Mouse (Mus musculus): ENCODE measurements around the gene Cadm4. TPM values are rescaled to one million over a fixed set of nuclear protein-coding genes. Genes with fewer than 3 reads are reported as not detected.
A peak's percentile ranks its signal among the peaks of the same experiment; 100 is the strongest.

Cadm4 gene
- polyA plus RNA-seq, 1 experiment from 2014 or later, result 1.2 TPM

DNA sequence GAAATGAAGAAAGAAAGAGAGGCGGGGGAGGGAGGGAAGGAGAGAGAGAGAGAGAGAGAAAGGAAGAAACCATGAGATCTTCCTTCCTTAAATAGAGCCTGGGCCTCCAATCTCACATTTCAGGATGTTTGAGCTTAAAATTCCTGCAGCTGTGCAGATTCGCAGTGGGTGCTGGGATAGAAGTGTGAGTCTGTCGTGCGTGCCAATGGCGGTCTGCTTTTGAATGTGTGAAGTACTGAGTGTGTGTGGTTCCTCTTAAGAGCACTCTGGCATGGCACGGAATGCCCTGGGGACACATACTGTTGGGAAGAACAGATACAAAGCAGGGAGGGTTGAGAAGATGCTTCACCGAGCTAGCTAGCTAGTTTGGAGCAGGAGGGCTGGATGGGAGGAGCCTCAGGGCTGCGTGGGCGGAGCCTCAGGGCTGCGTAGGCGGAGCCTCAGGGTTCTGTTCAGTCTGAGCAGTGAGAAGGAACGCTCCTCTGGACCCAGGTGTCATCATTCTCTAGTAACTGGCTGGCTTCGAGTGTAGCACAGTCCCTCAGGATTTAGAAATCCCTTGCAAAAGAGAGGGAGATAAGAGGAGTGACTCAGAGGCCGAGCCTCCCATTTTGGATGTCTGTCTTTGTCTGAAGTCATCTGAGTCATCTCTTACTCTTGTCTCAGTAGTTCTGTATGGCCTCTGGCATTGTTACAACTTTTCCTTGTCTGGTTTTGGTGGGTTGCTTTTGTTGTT is 32.9 kb upstream of the Cadm4 start:
- no peaks in the 10 kb centered on the region for H3K27me3 ChIP-seq (ENCODE audit: control insufficient read depth, insufficient read depth, low read length)
- no peak overlapping the region for H3K4me2 ChIP-seq (ENCODE audit: low read depth, low read length)
- no peaks in the 10 kb centered on the region for H3K36me3 ChIP-seq (ENCODE audit: control insufficient read depth, insufficient read depth)
- no peak overlapping the region for H3K27ac ChIP-seq (ENCODE audit: low read length)
- no peak overlapping the region for H3K9ac ChIP-seq (ENCODE audit: low read length)
- no peaks in the 10 kb centered on the region for H3K9me3 ChIP-seq (replicated peaks; ENCODE audit: control insufficient read depth, low read length)
- no peaks in the 10 kb centered on the region for H3K4me1 ChIP-seq (ENCODE audit: control insufficient read depth, insufficient read depth, low read length)
- H3K4me3 ChIP-seq (ENCODE audit: low read length), result no peak overlapping the region
- WGBS, result 47% methylated on average over 14 of the region's 14 CpGs
- no peak for ATAC-seq (replicated peaks; ENCODE audit: extremely low read depth, insufficient read depth, low FRiP score)

DNA sequence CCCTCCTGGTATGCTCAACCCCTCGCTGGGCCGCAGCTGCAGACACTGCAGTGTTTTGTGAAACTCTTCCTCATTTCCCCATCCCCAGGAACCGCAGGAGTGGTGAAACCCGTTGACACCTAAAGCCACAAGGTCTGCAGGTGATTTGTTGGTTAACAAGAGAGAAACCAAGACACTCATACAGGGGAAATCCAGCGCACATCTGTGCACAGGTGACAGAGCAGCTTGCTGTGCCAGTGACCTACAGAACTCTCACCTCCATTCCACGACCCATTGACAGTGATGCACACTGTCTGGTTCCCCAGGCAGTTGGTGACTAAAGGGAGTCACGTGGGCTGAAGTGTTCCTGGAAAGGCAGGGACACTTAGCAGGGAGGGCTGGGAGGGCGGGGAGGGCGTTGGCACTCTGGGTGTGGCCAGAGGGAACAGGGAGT is 31.2 kb upstream of the Cadm4 start:
- H3K9me3 ChIP-seq (replicated peaks; ENCODE audit: control insufficient read depth, low read length), result no peaks in the 10 kb centered on the region
- no peaks in the 10 kb centered on the region for H3K27me3 ChIP-seq (ENCODE audit: control insufficient read depth, insufficient read depth, low read length)
- ATAC-seq (replicated peaks; ENCODE audit: extremely low read depth, insufficient read depth, low FRiP score), result no peak
- no peak overlapping the region for H3K27ac ChIP-seq (ENCODE audit: low read length)
- H3K4me2 ChIP-seq (ENCODE audit: low read depth, low read length), result no peak overlapping the region
- WGBS, result 47% methylated on average over 9 of the region's 9 CpGs
- H3K4me1 ChIP-seq (ENCODE audit: control insufficient read depth, insufficient read depth, low read length), result no peaks in the 10 kb centered on the region
- H3K36me3 ChIP-seq (ENCODE audit: control insufficient read depth, insufficient read depth), result no peaks in the 10 kb centered on the region
- no peak overlapping the region for H3K4me3 ChIP-seq (ENCODE audit: low read length)
- H3K9ac ChIP-seq (ENCODE audit: low read length), result no peak overlapping the region

DNA sequence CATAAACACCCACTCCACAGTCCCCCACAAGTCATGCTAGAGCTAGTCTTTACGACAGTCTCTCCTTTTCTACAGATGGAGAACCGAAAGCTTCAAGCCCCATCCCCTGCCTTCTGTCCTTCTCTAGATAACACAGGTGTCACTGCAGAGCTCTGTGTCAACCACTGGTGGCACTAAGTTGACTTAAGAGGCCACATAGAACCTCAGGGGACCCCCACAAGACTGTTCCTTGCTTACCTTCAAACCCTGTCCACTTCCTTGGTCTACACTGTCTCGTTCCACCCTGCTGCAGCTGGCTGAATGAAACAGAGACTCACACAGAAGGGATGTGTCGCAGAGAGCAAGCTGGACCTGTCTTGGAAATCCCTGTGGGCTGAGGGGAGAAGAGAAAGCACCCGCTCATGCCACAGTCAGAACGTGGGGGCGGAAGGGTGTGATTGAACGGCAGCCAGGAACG is 29.9 kb upstream of the Cadm4 start, which contains the start of gene Irgc1:
Gene Irgc1 (minus strand): TSS at position 443 of the 457 bp plus-strand sequence.
- no peak within 1 kb of the TSS for H3K4me2 ChIP-seq (ENCODE audit: low read depth, low read length)
- no peak within 1 kb of the TSS for H3K27ac ChIP-seq (ENCODE audit: low read length)
- 59% methylated on average over 9 of the region's 9 CpGs for WGBS
- no peaks in the 10 kb centered on the region for H3K4me1 ChIP-seq (ENCODE audit: control insufficient read depth, insufficient read depth, low read length)
- ATAC-seq (replicated peaks; ENCODE audit: extremely low read depth, insufficient read depth, low FRiP score), result no peak
- no peaks in the 10 kb centered on the region for H3K9me3 ChIP-seq (replicated peaks; ENCODE audit: control insufficient read depth, low read length)
- H3K9ac ChIP-seq (ENCODE audit: low read length), result no peak within 1 kb of the TSS
- H3K27me3 ChIP-seq (ENCODE audit: control insufficient read depth, insufficient read depth, low read length), result no peaks in the 10 kb centered on the region; the same call in 1 of the 2 replicates
- H3K4me3 ChIP-seq (ENCODE audit: low read length), result no peak within 1 kb of the TSS
- no peaks in the 10 kb centered on the region for H3K36me3 ChIP-seq (ENCODE audit: control insufficient read depth, insufficient read depth)

DNA sequence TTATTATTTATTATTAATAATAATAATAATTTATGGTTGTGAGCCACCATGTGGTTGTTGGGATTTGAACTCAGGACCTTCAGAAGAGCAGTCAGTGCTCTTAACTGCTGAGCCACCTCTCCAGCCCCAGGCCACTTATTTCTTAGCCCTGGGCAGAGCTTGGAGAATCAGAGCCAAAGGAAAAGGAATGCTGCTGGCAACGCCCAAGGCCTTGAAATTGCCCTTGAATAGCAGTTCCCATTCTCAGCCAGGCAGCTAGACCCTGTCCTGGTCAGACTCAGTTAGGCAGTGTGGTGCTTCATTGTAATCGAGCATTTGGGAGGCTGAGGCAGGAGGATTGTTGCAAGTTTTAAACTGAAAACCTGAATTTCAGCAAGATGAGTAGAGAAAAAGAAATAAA is 27.6 kb upstream of the Cadm4 start:
- 59% methylated on average over 2 of the region's 2 CpGs for WGBS
- no peaks in the 10 kb centered on the region for H3K36me3 ChIP-seq (ENCODE audit: control insufficient read depth, insufficient read depth)
- peaks cover 2% of the 10 kb centered on the region; the same call in 1 of the 2 replicates for H3K4me1 ChIP-seq (ENCODE audit: control insufficient read depth, insufficient read depth, low read length)
- no peaks in the 10 kb centered on the region for H3K9me3 ChIP-seq (replicated peaks; ENCODE audit: control insufficient read depth, low read length)
- H3K9ac ChIP-seq (ENCODE audit: low read length), result no peak overlapping the region
- H3K4me2 ChIP-seq (ENCODE audit: low read depth, low read length), result no peak overlapping the region
- no peak for ATAC-seq (replicated peaks; ENCODE audit: extremely low read depth, insufficient read depth, low FRiP score)
- H3K27ac ChIP-seq (ENCODE audit: low read length), result no peak overlapping the region
- H3K27me3 ChIP-seq (ENCODE audit: control insufficient read depth, insufficient read depth, low read length), result no peaks in the 10 kb centered on the region; the same call in 1 of the 2 replicates
- H3K4me3 ChIP-seq (ENCODE audit: low read length), result no peak overlapping the region

DNA sequence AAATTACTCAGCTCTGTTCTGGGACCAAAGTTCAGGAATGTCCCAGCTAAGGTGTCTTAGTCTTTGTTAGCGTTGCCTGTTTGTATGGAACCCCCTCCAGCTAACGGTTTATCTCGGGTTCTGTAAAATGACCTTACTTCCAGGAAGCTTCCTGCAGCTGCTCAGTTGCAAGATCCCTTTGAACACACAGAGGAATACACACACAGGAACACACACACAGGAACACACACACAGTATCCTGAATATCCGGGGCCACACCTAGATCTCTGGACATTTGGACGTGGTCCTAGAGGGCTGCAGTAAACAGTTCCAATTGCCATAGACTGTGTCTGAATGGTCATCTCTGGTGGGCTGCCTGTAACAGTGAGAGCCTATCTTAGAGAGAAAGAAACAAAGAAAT is 26.1 kb upstream of the Cadm4 start:
- Histone ChIP-seq H3K27me3 (ENCODE audit: control insufficient read depth, insufficient read depth, low read length) (no peaks in the 10 kb centered on the region; the same call in 1 of the 2 replicates), H3K27ac (ENCODE audit: low read length) (no peak overlapping the region), H3K9ac (ENCODE audit: low read length) (no peak overlapping the region), H3K4me2 (ENCODE audit: low read depth, low read length) (no peak overlapping the region), H3K9me3 (replicated peaks; ENCODE audit: control insufficient read depth, low read length) (no peaks in the 10 kb centered on the region), H3K4me3 (ENCODE audit: low read length) (no peak overlapping the region), H3K36me3 (ENCODE audit: control insufficient read depth, insufficient read depth) (no peaks in the 10 kb centered on the region), H3K4me1 (ENCODE audit: control insufficient read depth, insufficient read depth, low read length) (peaks cover 5% of the 10 kb centered on the region; the same call in 1 of the 2 replicates)
- ATAC-seq (replicated peaks; ENCODE audit: extremely low read depth, insufficient read depth, low FRiP score), result no peak
- 57% methylated on average over 5 of the region's 5 CpGs for WGBS

DNA sequence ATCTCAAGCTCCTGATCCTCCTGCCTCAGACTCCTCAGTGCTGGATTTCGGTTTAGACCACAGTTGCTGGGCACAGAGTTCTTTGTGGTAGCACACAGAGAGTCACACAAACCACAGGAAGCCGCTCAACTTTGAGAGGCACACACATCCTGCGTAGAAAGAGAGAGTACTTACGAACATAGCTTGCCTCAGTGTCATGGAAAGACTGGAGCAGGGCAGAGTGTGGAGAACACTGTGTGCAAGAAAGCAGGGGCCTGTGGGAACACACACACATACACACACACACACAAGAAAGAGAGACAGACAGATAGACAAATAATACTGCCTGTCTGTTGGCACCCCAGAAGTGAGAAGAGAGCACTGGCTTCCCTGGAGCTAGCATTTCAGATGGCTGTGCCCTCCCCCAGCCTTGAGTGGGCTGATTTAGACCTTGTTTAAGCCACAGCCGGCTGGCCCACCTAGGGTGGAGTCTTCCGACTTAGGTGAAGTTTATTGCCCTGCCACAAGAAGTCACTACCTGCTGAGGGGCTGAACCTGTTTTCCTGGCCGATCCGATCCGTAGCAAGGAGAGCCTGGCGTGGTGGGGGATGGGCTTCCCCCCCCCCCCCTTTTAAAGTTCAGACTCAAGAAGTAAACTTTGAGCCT is 24.0 kb upstream of the Cadm4 start:
- H3K4me2 ChIP-seq (ENCODE audit: low read depth, low read length), result no peak overlapping the region
- H3K4me1 ChIP-seq (ENCODE audit: control insufficient read depth, insufficient read depth, low read length), result peaks cover 11% of the 10 kb centered on the region
- ATAC-seq (replicated peaks; ENCODE audit: extremely low read depth, insufficient read depth, low FRiP score), result no peak
- no peak overlapping the region for H3K9ac ChIP-seq (ENCODE audit: low read length)
- H3K4me3 ChIP-seq (ENCODE audit: low read length), result no peak overlapping the region
- no peaks in the 10 kb centered on the region for H3K36me3 ChIP-seq (ENCODE audit: control insufficient read depth, insufficient read depth)
- H3K27ac ChIP-seq (ENCODE audit: low read length), result peak overlapping the region; percentile 30; the same call in 1 of the 2 replicates
- no peaks in the 10 kb centered on the region for H3K9me3 ChIP-seq (replicated peaks; ENCODE audit: control insufficient read depth, low read length)
- WGBS, result 57% methylated on average over 10 of the region's 10 CpGs
- no peaks in the 10 kb centered on the region; the same call in 1 of the 2 replicates for H3K27me3 ChIP-seq (ENCODE audit: control insufficient read depth, insufficient read depth, low read length)

DNA sequence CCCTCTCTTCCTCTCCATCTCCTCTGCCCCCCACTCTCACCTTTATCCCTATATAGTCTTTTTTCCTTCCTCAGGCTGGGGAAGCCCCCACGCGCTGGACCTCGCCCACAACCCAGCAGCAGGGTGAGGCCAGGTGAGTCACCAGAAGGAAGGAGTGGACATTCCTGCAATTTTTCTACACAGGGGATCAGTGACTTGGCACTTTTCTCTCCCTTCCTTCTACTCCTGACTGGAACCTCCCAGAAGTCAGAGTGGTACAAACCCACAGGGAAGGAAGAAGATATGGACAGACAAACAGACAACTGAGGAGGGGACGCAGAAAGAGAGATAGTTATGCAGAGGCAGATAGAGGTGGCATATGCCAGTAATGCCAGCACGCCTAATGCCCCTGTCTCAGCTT is 22.4 kb upstream of the Cadm4 start:
- H3K36me3 ChIP-seq (ENCODE audit: control insufficient read depth, insufficient read depth), result no peaks in the 10 kb centered on the region
- no peaks in the 10 kb centered on the region; the same call in 1 of the 2 replicates for H3K27me3 ChIP-seq (ENCODE audit: control insufficient read depth, insufficient read depth, low read length)
- H3K27ac ChIP-seq (ENCODE audit: low read length), result no peak overlapping the region
- H3K4me2 ChIP-seq (ENCODE audit: low read depth, low read length), result no peak overlapping the region
- H3K9me3 ChIP-seq (replicated peaks; ENCODE audit: control insufficient read depth, low read length), result no peaks in the 10 kb centered on the region
- peaks cover 11% of the 10 kb centered on the region for H3K4me1 ChIP-seq (ENCODE audit: control insufficient read depth, insufficient read depth, low read length)
- no peak overlapping the region for H3K4me3 ChIP-seq (ENCODE audit: low read length)
- 63% methylated on average over 5 of the region's 5 CpGs for WGBS
- H3K9ac ChIP-seq (ENCODE audit: low read length), result no peak overlapping the region
- no peak for ATAC-seq (replicated peaks; ENCODE audit: extremely low read depth, insufficient read depth, low FRiP score)

DNA sequence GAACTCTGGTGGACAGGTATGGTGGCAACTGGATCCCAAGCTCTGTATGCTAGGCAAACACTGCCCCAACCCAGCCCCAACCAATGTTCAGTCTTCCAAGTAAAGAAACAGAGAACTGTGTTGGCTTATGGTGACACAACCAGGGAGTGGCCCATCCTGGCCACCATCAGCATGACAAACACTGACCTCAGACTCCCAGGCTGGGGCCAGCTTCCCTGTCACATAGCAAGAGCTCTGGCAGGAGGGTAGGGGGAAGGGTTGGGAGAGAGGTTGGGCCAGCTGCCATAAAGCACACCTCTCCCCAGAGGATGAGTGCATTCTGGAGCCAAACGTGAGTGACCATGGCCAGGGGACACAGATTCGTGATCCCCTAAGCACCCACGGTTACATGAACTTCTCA is 22.0 kb upstream of the Cadm4 start:
- ATAC-seq (replicated peaks; ENCODE audit: extremely low read depth, insufficient read depth, low FRiP score), result no peak
- Histone ChIP-seq H3K4me1 (ENCODE audit: control insufficient read depth, insufficient read depth, low read length) (peaks cover 11% of the 10 kb centered on the region), H3K4me3 (ENCODE audit: low read length) (no peak overlapping the region), H3K4me2 (ENCODE audit: low read depth, low read length) (no peak overlapping the region), H3K36me3 (ENCODE audit: control insufficient read depth, insufficient read depth) (no peaks in the 10 kb centered on the region), H3K27me3 (ENCODE audit: control insufficient read depth, insufficient read depth, low read length) (no peaks in the 10 kb centered on the region; the same call in 1 of the 2 replicates), H3K9ac (ENCODE audit: low read length) (no peak overlapping the region), H3K27ac (ENCODE audit: low read length) (no peak overlapping the region), H3K9me3 (replicated peaks; ENCODE audit: control insufficient read depth, low read length) (no peaks in the 10 kb centered on the region)
- 55% methylated on average over 3 of the region's 3 CpGs for WGBS

All from heart, embryonic 16.5 days (tissue).